Mouse (Mus musculus) liver, postnatal 0 days (tissue): ENCODE results near the gene Pex11b.

ENCODE experiments used
- CTCF ChIP-seq: sonication (generic); IDR thresholded peaks from 2 replicates; pipeline ENCODE4 v1.5.1; 2016; ENCODE audit warnings: antibody characterized with exemption, low read depth
- EP300 ChIP-seq: IDR thresholded peaks from 2 replicates; pipeline ENCODE4 v1.6.1; 2016; ENCODE audit warnings: antibody characterized with exemption, low read depth, mild to moderate bottlenecking

DNA sequence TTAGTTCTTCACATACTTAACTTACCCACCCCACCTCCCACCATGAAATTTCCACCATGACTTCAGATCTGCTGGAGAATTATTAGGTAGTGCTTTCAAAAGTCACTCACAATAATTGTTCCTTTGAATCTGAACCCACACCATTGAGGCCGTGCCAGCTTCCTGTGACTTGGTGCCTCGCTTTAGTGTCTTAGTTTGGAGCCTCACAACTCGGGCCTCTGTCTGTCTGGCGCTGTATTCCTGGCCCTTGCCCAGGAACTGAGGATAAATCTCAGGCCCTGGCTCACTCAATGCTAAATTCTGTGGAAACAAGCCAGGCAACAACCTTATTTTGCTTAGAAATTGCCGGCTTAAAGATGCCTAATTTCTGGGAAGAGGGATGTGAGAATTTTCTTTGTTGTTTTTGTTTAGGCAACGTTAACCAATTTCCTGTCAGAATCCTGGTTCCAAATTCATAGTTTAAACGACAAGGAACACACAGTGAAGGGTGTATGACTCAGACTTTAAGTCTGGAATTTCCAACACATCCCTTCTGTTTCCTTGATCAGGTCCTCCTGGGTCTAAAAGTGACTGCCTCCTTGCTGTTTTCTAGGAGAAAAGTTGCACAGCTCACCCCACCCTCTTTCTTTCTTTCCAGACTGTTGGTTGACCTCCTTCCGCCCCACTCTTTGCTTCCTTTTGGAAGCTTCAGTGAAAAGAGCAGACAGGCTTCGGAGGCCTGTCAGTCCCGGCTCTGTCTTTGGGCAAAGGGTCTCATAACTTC, 33.1 kb upstream of the Pex11b start:
- TF ChIP-seq CTCF (no peak), EP300 (no peak)
